Mouse (Mus musculus): ENCODE measurements around the gene Igf1r.
A peak's percentile ranks its signal among the peaks of the same experiment; 100 is the strongest.

- TF ChIP-seq CTCF (IDR thresholded peaks at IDR 0.05; ENCODE audit: control insufficient read depth, insufficient read depth, low read length) = no peak
- TF ChIP-seq POLR2A (IDR thresholded peaks at IDR 0.05; ENCODE audit: borderline replicate concordance, control insufficient read depth, low read depth, low read length) = peak; percentile 49; the same call in 1 of the 2 replicates
These were observed 176.5 kb downstream of the Igf1r start for GRCm38 (mm10) chr7:68129077-68129511.
